Mouse (Mus musculus) thymus, postnatal 10 days (tissue): ENCODE measurements around the gene Aunip.

ENCODE experiments used
- DNase-seq, 2 experiments: peaks; one replicate each; pipeline ENCODE4 v3.0.0; 2021; ENCODE audit warnings: low spot score in 2 of 2

The Aunip gene

GRCm38 (mm10) chr4:134553631-134554030 lies 42.8 kb downstream of the Aunip start:
- no peak for DNase-seq

DNA sequence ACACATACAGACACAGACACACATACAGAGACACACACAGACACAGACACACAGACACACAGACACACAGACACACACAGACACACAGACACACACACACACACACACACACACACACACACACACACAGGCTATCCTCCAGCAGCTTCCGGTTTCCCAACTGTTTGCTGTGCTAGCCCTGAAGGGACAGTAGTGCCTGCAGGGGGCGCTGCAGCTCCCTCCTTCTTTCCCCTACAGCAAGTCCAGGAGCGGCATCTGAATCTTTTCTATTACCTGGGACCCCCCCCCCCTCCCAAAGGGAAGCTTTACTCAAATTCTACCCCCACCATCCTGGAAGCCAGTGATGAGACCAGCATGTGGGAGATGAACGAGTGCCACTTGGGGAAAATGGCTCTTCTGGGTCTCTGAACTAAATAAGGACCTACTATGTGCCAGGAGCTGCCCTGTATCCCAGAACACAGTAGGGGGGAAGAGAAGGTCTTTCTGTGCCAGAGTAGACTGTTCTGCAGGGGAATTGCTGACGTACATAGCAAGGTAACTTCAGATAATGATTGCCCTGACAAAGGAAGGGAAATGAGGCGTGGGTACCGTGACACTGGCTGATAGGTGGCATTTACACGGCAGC lies 45.3 kb downstream of the Aunip start:
- no peak for DNase-seq

- no peak for DNase-seq
These were observed 46.9 kb downstream of the Aunip start for GRCm38 (mm10) chr4:134557626-134558249.

- DNase-seq: peak; percentile 41 to 52
These were observed 47.8 kb downstream of the Aunip start for GRCm38 (mm10) chr4:134558570-134559113.

GRCm38 (mm10) chr4:134559154-134559553 lies 48.4 kb downstream of the Aunip start:
- DNase-seq: no peak

- DNase-seq: no peak
These were observed 49.9 kb downstream of the Aunip start for GRCm38 (mm10) chr4:134560699-134561098.

- no peak for DNase-seq
These were observed 51.2 kb downstream of the Aunip start for GRCm38 (mm10) chr4:134562014-134562413.

DNA sequence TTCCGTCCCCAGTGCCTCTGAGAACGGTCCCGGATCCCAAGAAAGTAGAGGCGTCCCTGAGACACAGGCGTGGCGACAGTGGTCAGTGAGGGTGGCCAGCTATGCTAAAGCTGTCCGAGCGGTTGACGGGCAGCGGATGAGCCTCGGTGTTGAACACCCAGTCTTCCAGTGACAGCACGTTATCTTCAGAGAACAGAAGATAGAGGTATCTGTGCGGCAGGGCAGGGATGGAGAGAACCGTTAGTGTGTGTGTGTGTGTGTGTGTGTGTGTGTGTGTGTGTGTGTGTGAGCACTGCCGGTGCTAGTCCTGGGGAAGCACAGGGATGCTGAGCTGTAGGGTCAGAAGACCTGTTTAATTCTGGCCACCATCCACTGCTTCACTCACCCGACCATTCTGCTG lies 52.8 kb downstream of the Aunip start:
- no peak for DNase-seq

DNA sequence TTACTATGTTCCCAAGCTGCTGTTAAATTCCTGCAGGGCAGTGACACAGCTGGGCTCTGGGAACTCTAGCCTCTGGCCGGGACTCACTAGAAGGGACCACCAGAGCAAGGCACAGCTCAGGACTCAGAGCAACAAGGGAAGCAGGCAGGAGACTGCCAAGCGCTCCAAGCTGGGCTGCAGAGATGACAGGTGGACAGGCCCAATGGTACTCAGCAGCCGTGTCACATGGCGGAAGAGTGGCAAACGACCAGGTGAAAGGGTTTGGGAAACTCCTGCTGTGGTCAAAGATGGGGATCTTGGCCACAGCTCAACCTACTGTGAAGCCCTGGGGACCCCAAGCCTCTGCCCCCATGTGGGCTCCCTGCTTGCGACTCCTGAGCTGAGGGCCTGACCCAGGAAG lies 53.3 kb downstream of the Aunip start:
- no peak for DNase-seq

DNA sequence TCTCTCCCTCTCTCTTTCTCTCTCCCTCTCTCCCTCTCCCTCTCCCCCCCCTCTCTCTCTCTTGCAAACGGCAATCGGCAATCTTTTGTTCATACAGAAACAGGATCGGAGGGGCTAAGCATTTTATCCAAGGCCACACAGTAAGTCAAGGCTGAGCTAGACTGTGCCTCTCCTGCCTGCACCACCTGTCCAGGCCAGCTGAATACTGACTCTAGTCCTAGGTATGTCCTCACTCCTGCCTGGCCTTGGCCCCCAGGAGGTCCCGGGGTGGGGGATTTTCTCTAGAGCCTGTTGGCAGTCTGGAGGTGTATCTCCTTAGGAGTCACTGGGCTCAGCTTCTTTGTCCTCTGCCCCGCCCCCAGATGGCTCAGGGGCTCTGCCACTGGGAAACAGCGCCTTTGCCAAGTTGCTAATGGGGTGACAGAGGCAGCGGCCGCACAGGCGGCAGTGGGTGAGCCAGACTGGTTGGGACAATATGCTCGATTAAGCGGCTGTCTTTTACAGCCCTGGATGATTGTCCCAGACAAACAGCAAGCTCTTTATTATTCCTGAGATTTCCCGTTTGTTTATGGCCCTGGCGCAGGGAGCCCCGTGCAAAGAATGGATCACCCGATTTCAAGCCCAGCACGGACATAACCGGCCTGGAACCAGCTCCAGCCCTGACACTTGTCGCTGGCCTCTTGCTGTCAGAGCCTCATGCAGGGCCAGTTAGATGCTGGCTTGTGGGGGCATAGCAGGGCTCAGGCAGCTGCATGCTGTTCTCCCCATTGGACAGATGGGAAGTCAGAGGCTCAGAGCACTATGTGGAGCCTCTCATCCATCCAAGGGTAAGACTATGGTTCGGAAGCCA lies 56.8 kb downstream of the Aunip start:
- no peak for DNase-seq

- peak in 1 of 2 experiments; percentile 26 for DNase-seq
These were observed 58.4 kb downstream of the Aunip start for GRCm38 (mm10) chr4:134569205-134569604.

DNA sequence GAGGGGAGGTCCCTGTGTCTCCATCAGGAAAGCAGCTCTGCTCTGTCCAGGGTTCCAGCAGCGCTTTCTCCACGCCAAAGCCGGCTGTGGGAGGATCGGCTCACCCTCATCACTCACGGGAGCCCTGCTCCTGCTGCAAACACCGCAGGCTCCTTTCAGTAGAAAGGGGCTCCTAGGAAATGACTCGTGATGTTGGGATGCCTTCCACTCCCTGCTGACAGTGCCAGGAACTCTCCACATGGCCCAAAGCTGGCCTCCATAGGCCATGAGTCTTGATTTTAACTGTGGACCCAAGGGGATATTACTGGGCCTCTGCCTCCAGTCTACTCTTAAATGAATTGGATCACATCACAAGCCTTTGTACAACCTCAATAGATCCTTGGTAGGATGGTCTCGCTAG lies 59.0 kb downstream of the Aunip start:
- no peak for DNase-seq

DNA sequence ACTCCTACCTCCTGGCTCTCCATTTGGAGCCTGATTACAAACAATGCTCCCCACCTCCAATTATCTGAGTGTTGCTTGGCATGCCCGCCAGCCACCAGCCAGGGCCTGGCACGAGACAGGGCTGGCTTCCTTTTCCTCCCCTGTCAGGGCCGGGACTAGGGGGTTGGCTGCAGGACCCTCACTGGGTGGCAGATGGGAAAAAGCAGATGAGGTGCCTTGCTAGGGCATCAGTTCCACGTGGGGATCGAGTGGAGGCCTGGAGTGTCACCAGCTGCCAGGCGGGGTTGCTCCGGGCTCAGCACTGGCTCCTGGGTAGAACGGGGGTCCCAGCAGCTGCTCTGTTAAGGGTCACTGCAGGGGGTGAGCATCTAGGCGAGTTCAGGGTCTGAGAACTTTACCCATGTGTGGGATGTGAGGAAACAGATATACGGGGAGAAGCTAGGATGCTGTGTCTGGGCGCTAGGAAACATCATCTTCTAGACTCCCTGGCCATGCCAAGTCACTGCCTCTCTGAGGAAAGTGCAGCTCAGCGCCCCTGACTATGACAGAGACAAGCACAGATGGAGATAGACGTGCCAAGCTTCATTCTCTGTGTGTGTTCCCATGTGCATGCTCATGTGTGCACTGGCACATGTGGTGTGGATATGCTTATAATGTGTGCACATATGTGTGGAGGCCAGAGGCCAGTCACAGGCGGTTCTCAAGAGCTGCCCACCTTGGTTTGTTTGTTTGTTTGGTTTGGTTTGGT lies 60.1 kb downstream of the Aunip start:
- DNase-seq: no peak

- no peak for DNase-seq
These were observed 61.9 kb downstream of the Aunip start for GRCm38 (mm10) chr4:134572449-134573300.
